Mouse (Mus musculus): ENCODE measurements around the gene Atf7.

DNA sequence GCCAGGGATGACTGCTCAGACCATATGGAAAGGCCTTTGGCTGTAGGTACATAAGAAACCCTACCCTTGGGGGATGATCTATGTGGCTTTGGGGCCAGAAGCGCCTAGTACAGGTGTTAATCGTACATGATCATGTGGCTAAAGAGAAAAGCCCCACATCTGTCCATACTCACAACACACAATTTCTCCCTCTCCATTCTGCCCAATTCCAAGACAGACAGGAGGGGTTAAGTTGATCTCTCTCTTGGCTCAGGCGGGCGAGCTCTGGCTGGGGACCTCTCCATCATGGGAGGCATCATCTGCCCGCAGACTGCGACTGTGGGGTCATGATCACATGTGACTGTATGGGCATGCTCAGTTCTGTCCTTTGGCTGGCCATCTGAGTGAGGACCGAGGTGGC lies 91.3 kb downstream of the Atf7 start:
- TF ChIP-seq CTCF (IDR thresholded peaks at IDR 0.05; ENCODE audit: borderline replicate concordance, control insufficient read depth, extremely low read depth, insufficient read depth, low read length, poor library complexity) (no peak), POLR2A (IDR thresholded peaks at IDR 0.05; ENCODE audit: control insufficient read depth, extremely low read depth, insufficient read depth, low read length, poor library complexity) (no peak)
